Mouse (Mus musculus) forebrain, embryonic 14.5 days (tissue): ENCODE measurements at regions not wholly inside any gene's neighbourhood (a gene's known extent, or its start where the extent isn't known, plus 50 kb on each side); places are given as distances from the start of the nearest gene placed in this dataset.

Experiments used
- ATAC-seq: fragments of 200-750 bp; cut with Nextera tagmentation; 2 replicates; pipeline ENCODE4 v1.8.0; 2017; ENCODE audit warnings: mild to moderate bottlenecking, moderate library complexity
- DNase-seq: peaks from one replicate; pipeline ENCODE4 v3.0.0-alpha.2; 2015; ENCODE audit warnings: low spot score
- H3K27ac ChIP-seq: fragments of 300-500 bp; sonication (generic); 2 replicates; pipeline ENCODE4 v1.5.1; 2014; ENCODE audit warnings: low read depth, mild to moderate bottlenecking, control low read depth, low read length, moderate library complexity
- H3K27me3 ChIP-seq: fragments of 300-500 bp; sonication (generic); replicated peaks from 2 replicates; pipeline ENCODE4 v1.6.1; 2014; ENCODE audit warnings: low read length, control low read depth, mixed read lengths; ENCODE audit not compliant: control insufficient read depth, insufficient read depth
- H3K36me3 ChIP-seq: fragments of 300-500 bp; sonication (generic); 2 replicates; pipeline ENCODE4 v1.6.1; 2014; ENCODE audit warnings: low read length, control low read depth; ENCODE audit not compliant: control insufficient read depth, insufficient read depth
- H3K4me1 ChIP-seq: fragments of 300-500 bp; sonication (generic); 2 replicates; pipeline ENCODE4 v1.6.1; 2014; ENCODE audit warnings: antibody characterized with exemption, low read length, control low read depth; ENCODE audit not compliant: control insufficient read depth, insufficient read depth
- H3K4me2 ChIP-seq: fragments of 300-500 bp; sonication (generic); 2 replicates; pipeline ENCODE4 v1.6.1; 2014; ENCODE audit warnings: mild to moderate bottlenecking, control low read depth, low read length
- H3K4me3 ChIP-seq: fragments of 300-500 bp; sonication (generic); 2 replicates; pipeline ENCODE4 v1.5.1; 2014; ENCODE audit warnings: low read depth, low read length, control low read depth
- H3K9ac ChIP-seq: fragments of 300-500 bp; sonication (generic); 2 replicates; pipeline ENCODE4 v1.6.1; 2014; ENCODE audit warnings: mild to moderate bottlenecking, low read length, control low read depth, moderate library complexity
- H3K9me3 ChIP-seq: fragments of 300-500 bp; sonication (generic); replicated peaks from 2 replicates; pipeline ENCODE4 v1.6.1; 2016; ENCODE audit warnings: low read length, control low read depth, mixed read lengths; ENCODE audit not compliant: control insufficient read depth
- whole genome bisulfite sequencing: fragments of 180-500 bp; shearing (Covaris S2); extraction: QIAGEN DNeasy Blood & Tissue Kit; methylation state at CpG from one replicate; pipeline ENCODE4 v1.1.7; 2014; 5-methylcytosine and 5-hydroxymethylcytosine counted together

- Histone ChIP-seq H3K4me2 (no peak overlapping the region), H3K4me3 (no peak overlapping the region), H3K9ac (no peak overlapping the region), H3K36me3 (no peaks in the 10 kb centered on the region), H3K4me1 (no peaks in the 10 kb centered on the region), H3K9me3 (no peaks in the 10 kb centered on the region), H3K27ac (no peak overlapping the region), H3K27me3 (no peaks in the 10 kb centered on the region)
- no peak for DNase-seq
- WGBS = 81% methylated on average over 5 of the region's 5 CpGs
- no peak for ATAC-seq
These were observed 581.8 kb downstream of the Nfib start for GRCm38 (mm10) chr4:82123733-82124132.

GRCm38 (mm10) chr4:82123101-82123500 is 582.4 kb downstream of the Nfib start:
- Histone ChIP-seq H3K4me1 (no peaks in the 10 kb centered on the region), H3K27me3 (no peaks in the 10 kb centered on the region), H3K9ac (no peak overlapping the region), H3K36me3 (no peaks in the 10 kb centered on the region), H3K4me3 (no peak overlapping the region), H3K27ac (no peak overlapping the region), H3K4me2 (no peak overlapping the region), H3K9me3 (no peaks in the 10 kb centered on the region)
- ATAC-seq (no peak), DNase-seq (no peak)
- WGBS = 96% methylated on average over 1 of the region's 1 CpGs

- no peak for DNase-seq
- H3K4me2 ChIP-seq = no peak overlapping the region
- WGBS = 55% methylated on average over 4 of the region's 4 CpGs
- no peak overlapping the region for H3K4me3 ChIP-seq
- H3K27me3 ChIP-seq = no peaks in the 10 kb centered on the region
- no peaks in the 10 kb centered on the region for H3K36me3 ChIP-seq
- no peak for ATAC-seq
- H3K4me1 ChIP-seq = no peaks in the 10 kb centered on the region
- H3K9ac ChIP-seq = no peak overlapping the region
- H3K27ac ChIP-seq = no peak overlapping the region
- no peaks in the 10 kb centered on the region for H3K9me3 ChIP-seq
These were observed 584.8 kb downstream of the Nfib start for GRCm38 (mm10) chr4:82120796-82121195.

GRCm38 (mm10) chr4:82120326-82120725 is 585.2 kb downstream of the Nfib start:
- WGBS = 45% methylated on average over 1 of the region's 1 CpGs

GRCm38 (mm10) chr4:82101837-82102236 is 603.7 kb downstream of the Nfib start:
- Histone ChIP-seq H3K27ac (no peak overlapping the region), H3K4me1 (peaks cover 3% of the 10 kb centered on the region; the same call in 1 of the 2 replicates), H3K9me3 (no peaks in the 10 kb centered on the region), H3K9ac (no peak overlapping the region), H3K27me3 (no peaks in the 10 kb centered on the region), H3K36me3 (no peaks in the 10 kb centered on the region), H3K4me2 (no peak overlapping the region), H3K4me3 (no peak overlapping the region)
- WGBS = 94% methylated on average over 1 of the region's 1 CpGs
- DNase-seq (no peak), ATAC-seq (no peak)

More at GRCm38 (mm10) chr4:82120326-82120725, 585.2 kb downstream of the Nfib start:
- Histone ChIP-seq H3K27ac (no peak overlapping the region), H3K27me3 (no peaks in the 10 kb centered on the region), H3K9me3 (no peaks in the 10 kb centered on the region), H3K9ac (no peak overlapping the region), H3K36me3 (no peaks in the 10 kb centered on the region), H3K4me3 (no peak overlapping the region), H3K4me2 (no peak overlapping the region), H3K4me1 (no peaks in the 10 kb centered on the region)
- DNase-seq = no peak
- ATAC-seq = no peak

- no peak overlapping the region for H3K27ac ChIP-seq
- no peak for ATAC-seq
- H3K36me3 ChIP-seq = no peaks in the 10 kb centered on the region
- H3K27me3 ChIP-seq = no peaks in the 10 kb centered on the region
- no peak for DNase-seq
- no peaks in the 10 kb centered on the region for H3K9me3 ChIP-seq
- no peak overlapping the region for H3K4me2 ChIP-seq
- 65% methylated on average over 6 of the region's 6 CpGs for WGBS
- no peak overlapping the region for H3K4me3 ChIP-seq
- H3K4me1 ChIP-seq = peaks cover 3% of the 10 kb centered on the region; the same call in 1 of the 2 replicates
- H3K9ac ChIP-seq = no peak overlapping the region
These were observed 605.6 kb downstream of the Nfib start for GRCm38 (mm10) chr4:82099970-82100368.

GRCm38 (mm10) chr4:82098986-82099969 is 606.3 kb downstream of the Nfib start:
- Histone ChIP-seq H3K4me2 (no peak overlapping the region), H3K36me3 (no peaks in the 10 kb centered on the region), H3K27ac (no peak overlapping the region), H3K4me1 (peaks cover 3% of the 10 kb centered on the region; the same call in 1 of the 2 replicates), H3K4me3 (no peak overlapping the region), H3K9ac (no peak overlapping the region), H3K27me3 (no peaks in the 10 kb centered on the region), H3K9me3 (no peaks in the 10 kb centered on the region)
- ATAC-seq (peak; percentile 83), DNase-seq (peak; percentile 70)
- 56% methylated on average over 13 of the region's 13 CpGs for WGBS

GRCm38 (mm10) chr4:82092296-82093230 is 613.0 kb downstream of the Nfib start:
- no peak overlapping the region for H3K4me3 ChIP-seq
- H3K36me3 ChIP-seq = no peaks in the 10 kb centered on the region
- no peaks in the 10 kb centered on the region for H3K27me3 ChIP-seq
- no peak overlapping the region for H3K27ac ChIP-seq
- no peaks in the 10 kb centered on the region for H3K9me3 ChIP-seq
- no peak overlapping the region for H3K4me2 ChIP-seq
- no peak for ATAC-seq
- no peak overlapping the region for H3K9ac ChIP-seq
- DNase-seq = peak; percentile 6
- H3K4me1 ChIP-seq = no peaks in the 10 kb centered on the region
- 81% methylated on average over 5 of the region's 5 CpGs for WGBS
